Mouse (Mus musculus) adrenal gland, postnatal 36 days (tissue): Measurements from ENCODE around the gene B4galnt3. TPM values are rescaled to one million over a fixed set of nuclear protein-coding genes. Genes with fewer than 3 reads are reported as not detected.
"Not testable (repeated sequence)": the region's sequence is repeated elsewhere in the genome, so short reads cannot be mapped to it uniquely, and the experiment has no call there.

Source experiments
- DNase-seq, 2 experiments: peaks; one replicate each; pipeline ENCODE4 v3.0.0; 2021; ENCODE audit warnings: mixed read lengths in 1 of 2
- long read RNA-seq, 2 experiments: library from polyadenylated mRNA; stranded (forward); transcript quantifications; one replicate each; pipeline ENCODE4 v2.0.0; 2021; ENCODE audit warnings: borderline sequencing depth in 2 of 2
- total RNA-seq, 2 experiments: library from RNA; stranded (reverse); gene quantifications; 2 replicates each; pipeline ENCODE4 v1.2.3; 2021

Gene B4galnt3
- total RNA-seq: 1 to 10 TPM; 7.4 to 8.9 TPM
- long read RNA-seq, experiment 1, partial matches to known transcripts: 1 of 2 reads
- long read RNA-seq, experiment 1, other reads (novel, unspliced or antisense): 1 of 2 reads
- long read RNA-seq, experiment 2: 0 reads

- peak; percentile 62 to 66 for DNase-seq
Observed at GRCm38 (mm10) chr6:120294056-120294784, at the start of gene B4galnt3, which contains the start of gene D330020A13Rik. B4galnt3 (minus strand) TSS chr6:120294559. D330020A13Rik (plus strand) TSS chr6:120294364.

- DNase-seq: no peak
Observed at GRCm38 (mm10) chr6:120343992-120344391, 49.6 kb upstream of the B4galnt3 start.

GRCm38 (mm10) chr6:120332351-120332750 is 38.0 kb upstream of the B4galnt3 start:
- no peak for DNase-seq

GRCm38 (mm10) chr6:120324295-120324927 is 30.1 kb upstream of the B4galnt3 start:
- DNase-seq: peak; percentile 59 to 83

GRCm38 (mm10) chr6:120320369-120320768 is 26.0 kb upstream of the B4galnt3 start:
- no peak for DNase-seq

GRCm38 (mm10) chr6:120319129-120319528 is 24.8 kb upstream of the B4galnt3 start:
- no peak for DNase-seq

GRCm38 (mm10) chr6:120318303-120318940 is 24.1 kb upstream of the B4galnt3 start:
- DNase-seq: no peak

- DNase-seq: no peak
Observed at GRCm38 (mm10) chr6:120312443-120312842, 18.1 kb upstream of the B4galnt3 start.

GRCm38 (mm10) chr6:120309787-120310186 is 15.4 kb upstream of the B4galnt3 start:
- no peak for DNase-seq

- DNase-seq: no peak
Observed at GRCm38 (mm10) chr6:120309338-120309737, 15.0 kb upstream of the B4galnt3 start.

- no peak for DNase-seq
Observed at GRCm38 (mm10) chr6:120306859-120307594, 12.7 kb upstream of the B4galnt3 start.

GRCm38 (mm10) chr6:120302755-120303316 is 8.5 kb upstream of the B4galnt3 start:
- DNase-seq: peak in 1 of 2 experiments; percentile 7

GRCm38 (mm10) chr6:120301137-120301536 is 6.8 kb upstream of the B4galnt3 start:
- peak; percentile 55 to 66 for DNase-seq

- not testable (repeated sequence) for DNase-seq
Observed at GRCm38 (mm10) chr6:120296589-120296988, 2.2 kb upstream of the B4galnt3 start.

GRCm38 (mm10) chr6:120294785-120295133 is 400 bp upstream of the B4galnt3 start:
- no peak for DNase-seq

GRCm38 (mm10) chr6:120291396-120292009 is 2.9 kb downstream of the B4galnt3 start:
- no peak for DNase-seq

- no peak for DNase-seq
Observed at GRCm38 (mm10) chr6:120289430-120289829, 4.9 kb downstream of the B4galnt3 start.

GRCm38 (mm10) chr6:120288541-120288940 is 5.8 kb downstream of the B4galnt3 start:
- DNase-seq: no peak

- DNase-seq: peak; percentile 53 to 54
Observed at GRCm38 (mm10) chr6:120287279-120287678, 7.1 kb downstream of the B4galnt3 start.

- no peak for DNase-seq
Observed at GRCm38 (mm10) chr6:120276874-120277449, 17.4 kb downstream of the B4galnt3 start.

- DNase-seq: peak; percentile 43 to 52
Observed at GRCm38 (mm10) chr6:120275301-120275700, 19.1 kb downstream of the B4galnt3 start.
